Mouse (Mus musculus): ENCODE measurements at regions not wholly inside any gene's neighbourhood (a gene's known extent, or its start where the extent isn't known, plus 50 kb on each side); places are given as distances from the start of the nearest gene placed in this dataset.
"Not testable (repeated sequence)": the region's sequence is repeated elsewhere in the genome, so short reads cannot be mapped to it uniquely, and the experiment has no call there.

DNA sequence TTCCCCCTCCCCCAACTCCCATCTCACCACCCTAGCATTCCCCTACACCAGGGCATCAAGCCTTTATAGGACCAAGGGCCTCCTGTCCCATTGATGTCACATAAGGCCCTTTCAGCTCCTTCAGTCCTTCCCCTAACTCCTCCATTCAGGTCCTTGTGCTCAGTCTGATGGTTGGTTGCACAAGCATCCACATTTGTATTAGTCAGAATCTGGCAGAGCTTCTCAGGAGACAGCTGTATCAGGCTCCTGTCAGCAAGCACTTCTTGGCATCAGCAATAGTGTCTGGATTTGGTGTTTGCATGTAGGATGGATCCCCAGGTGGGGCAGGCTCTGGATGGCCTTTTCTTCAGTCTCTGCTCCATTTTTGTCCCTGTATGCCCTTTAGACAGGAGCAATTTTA is 237.4 kb upstream of the Slc39a10 start:
- not testable (repeated sequence) for H3K27me3 ChIP-seq (ENCODE audit: control insufficient read depth, insufficient read depth, low read length); H3K4me1 ChIP-seq (ENCODE audit: control insufficient read depth, insufficient read depth, low read length); H3K4me2 ChIP-seq (ENCODE audit: low read depth, low read length); H3K36me3 ChIP-seq (ENCODE audit: control insufficient read depth, insufficient read depth); H3K9ac ChIP-seq (ENCODE audit: low read length); ATAC-seq (replicated peaks; ENCODE audit: extremely low read depth, insufficient read depth, low FRiP score); H3K9me3 ChIP-seq (replicated peaks; ENCODE audit: control insufficient read depth, low read length); H3K4me3 ChIP-seq (ENCODE audit: low read length); H3K27ac ChIP-seq (ENCODE audit: low read length)

DNA sequence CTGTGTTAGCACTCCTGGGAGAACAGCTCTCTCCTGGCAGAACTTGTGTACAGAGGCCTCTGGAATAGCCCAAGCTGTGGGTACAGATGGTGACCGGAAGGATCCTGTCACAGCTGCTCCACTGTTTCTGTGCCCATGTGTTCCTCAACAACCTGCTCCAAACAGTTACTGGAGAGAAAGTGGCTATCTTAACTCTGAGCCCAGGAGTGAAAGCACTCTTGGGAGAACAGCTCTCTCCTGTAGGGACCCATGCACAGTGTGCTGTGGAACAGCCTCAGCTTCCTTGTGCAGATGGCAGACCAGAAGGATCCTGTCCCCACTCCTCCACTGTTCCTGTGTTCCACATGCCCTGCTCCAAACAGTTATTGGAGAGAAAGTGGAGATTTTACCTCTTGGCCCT is 227.0 kb upstream of the Slc39a10 start:
- WGBS = 74% methylated on average over 1 of the region's 1 CpGs
- ATAC-seq (replicated peaks; ENCODE audit: extremely low read depth, insufficient read depth, low FRiP score) = no peak
- no peaks in the 10 kb centered on the region for H3K4me1 ChIP-seq (ENCODE audit: control insufficient read depth, insufficient read depth, low read length)

DNA sequence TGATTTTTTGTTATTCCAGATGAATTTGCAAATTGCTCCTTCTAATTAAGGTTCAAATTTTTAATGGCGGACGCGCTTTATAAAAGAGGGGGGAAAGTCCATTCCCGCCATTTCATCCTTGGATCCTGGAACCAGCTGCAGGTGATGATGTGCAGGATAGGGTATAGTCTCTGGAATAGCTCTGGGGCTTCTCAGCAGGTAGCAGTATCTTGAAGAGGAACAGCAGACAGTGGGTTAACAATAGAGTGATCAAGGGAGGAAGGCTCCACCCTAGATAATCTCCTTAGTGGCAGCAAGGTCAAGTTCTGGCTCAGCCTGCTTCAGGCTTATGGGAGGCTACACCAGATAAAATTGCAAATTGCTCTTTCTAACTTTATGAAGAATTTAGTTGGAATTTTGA is 224.0 kb upstream of the Slc39a10 start:
- 93% methylated on average over 4 of the region's 4 CpGs for WGBS
- not testable (repeated sequence) for H3K27ac ChIP-seq (ENCODE audit: low read length); ATAC-seq (replicated peaks; ENCODE audit: extremely low read depth, insufficient read depth, low FRiP score)

More for the DNA sequence above, 227.0 kb upstream of the Slc39a10 start:
- Histone ChIP-seq H3K9me3 (replicated peaks; ENCODE audit: control insufficient read depth, low read length) (no peaks in the 10 kb centered on the region), H3K27me3 (ENCODE audit: control insufficient read depth, insufficient read depth, low read length) (no peaks in the 10 kb centered on the region), H3K9ac (ENCODE audit: low read length) (no peak overlapping the region), H3K27ac (ENCODE audit: low read length) (no peak overlapping the region), H3K36me3 (ENCODE audit: control insufficient read depth, insufficient read depth) (no peaks in the 10 kb centered on the region), H3K4me2 (ENCODE audit: low read depth, low read length) (no peak overlapping the region), H3K4me3 (ENCODE audit: low read length) (no peak overlapping the region)

DNA sequence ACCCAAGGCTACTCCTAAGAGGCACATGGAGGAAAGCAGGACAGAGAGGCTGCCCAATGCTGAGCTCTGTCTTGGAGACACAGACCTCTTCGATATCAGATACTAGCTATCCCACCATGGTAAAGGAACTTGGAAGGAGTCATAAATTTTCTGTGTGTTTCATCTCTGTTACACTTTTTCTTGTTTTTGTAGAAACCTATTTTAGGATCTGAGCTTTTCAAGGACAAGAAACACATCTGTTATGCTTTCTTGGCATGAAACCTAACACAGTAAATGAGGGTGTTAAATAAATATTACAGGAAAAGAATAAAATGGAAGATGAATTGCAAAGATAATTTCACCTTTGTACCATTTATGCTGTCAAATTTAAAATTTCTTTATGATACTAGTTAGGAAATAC is 219.8 kb upstream of the Slc39a10 start:
- H3K36me3 ChIP-seq (ENCODE audit: control insufficient read depth, insufficient read depth) = no peaks in the 10 kb centered on the region
- no peaks in the 10 kb centered on the region for H3K9me3 ChIP-seq (replicated peaks; ENCODE audit: control insufficient read depth, low read length)
- 65% methylated on average over 1 of the region's 1 CpGs for WGBS
- no peak overlapping the region for H3K4me2 ChIP-seq (ENCODE audit: low read depth, low read length)
- H3K9ac ChIP-seq (ENCODE audit: low read length) = no peak overlapping the region
- H3K4me1 ChIP-seq (ENCODE audit: control insufficient read depth, insufficient read depth, low read length) = no peaks in the 10 kb centered on the region
- H3K27ac ChIP-seq (ENCODE audit: low read length) = no peak overlapping the region
- H3K27me3 ChIP-seq (ENCODE audit: control insufficient read depth, insufficient read depth, low read length) = no peaks in the 10 kb centered on the region
- no peak for ATAC-seq (replicated peaks; ENCODE audit: extremely low read depth, insufficient read depth, low FRiP score)
- no peak overlapping the region for H3K4me3 ChIP-seq (ENCODE audit: low read length)

More for the DNA sequence above, 224.0 kb upstream of the Slc39a10 start:
- H3K4me1 ChIP-seq (ENCODE audit: control insufficient read depth, insufficient read depth, low read length); H3K9ac ChIP-seq (ENCODE audit: low read length); H3K27me3 ChIP-seq (ENCODE audit: control insufficient read depth, insufficient read depth, low read length); H3K9me3 ChIP-seq (replicated peaks; ENCODE audit: control insufficient read depth, low read length); H3K4me2 ChIP-seq (ENCODE audit: low read depth, low read length); H3K4me3 ChIP-seq (ENCODE audit: low read length); H3K36me3 ChIP-seq (ENCODE audit: control insufficient read depth, insufficient read depth): not testable (repeated sequence)

DNA sequence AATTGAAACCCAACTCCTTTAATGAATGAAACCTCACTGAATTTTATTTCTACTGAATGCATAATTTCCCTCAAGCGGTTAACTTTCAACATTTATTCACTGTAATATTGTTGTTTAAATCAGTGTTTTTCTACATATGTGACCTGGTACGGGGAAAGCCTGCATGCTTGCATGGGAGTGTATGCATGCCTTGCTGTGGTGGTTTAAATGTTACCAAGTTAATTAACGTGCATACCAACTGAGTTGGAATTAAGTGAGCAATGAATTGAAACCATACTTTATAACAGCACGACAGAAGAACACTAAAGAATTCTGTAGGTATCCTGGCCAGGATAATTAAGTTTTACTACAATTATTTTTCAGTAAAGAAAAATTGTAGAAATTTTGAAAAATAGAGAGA is 211.4 kb upstream of the Slc39a10 start:
- Histone ChIP-seq H3K4me2 (ENCODE audit: low read depth, low read length) (no peak overlapping the region), H3K27ac (ENCODE audit: low read length) (no peak overlapping the region), H3K27me3 (ENCODE audit: control insufficient read depth, insufficient read depth, low read length) (no peaks in the 10 kb centered on the region), H3K4me1 (ENCODE audit: control insufficient read depth, insufficient read depth, low read length) (no peaks in the 10 kb centered on the region), H3K4me3 (ENCODE audit: low read length) (no peak overlapping the region), H3K9me3 (replicated peaks; ENCODE audit: control insufficient read depth, low read length) (no peaks in the 10 kb centered on the region), H3K9ac (ENCODE audit: low read length) (no peak overlapping the region), H3K36me3 (ENCODE audit: control insufficient read depth, insufficient read depth) (no peaks in the 10 kb centered on the region)
- ATAC-seq (replicated peaks; ENCODE audit: extremely low read depth, insufficient read depth, low FRiP score) = no peak
- 83% methylated on average over 4 of the region's 4 CpGs for WGBS

DNA sequence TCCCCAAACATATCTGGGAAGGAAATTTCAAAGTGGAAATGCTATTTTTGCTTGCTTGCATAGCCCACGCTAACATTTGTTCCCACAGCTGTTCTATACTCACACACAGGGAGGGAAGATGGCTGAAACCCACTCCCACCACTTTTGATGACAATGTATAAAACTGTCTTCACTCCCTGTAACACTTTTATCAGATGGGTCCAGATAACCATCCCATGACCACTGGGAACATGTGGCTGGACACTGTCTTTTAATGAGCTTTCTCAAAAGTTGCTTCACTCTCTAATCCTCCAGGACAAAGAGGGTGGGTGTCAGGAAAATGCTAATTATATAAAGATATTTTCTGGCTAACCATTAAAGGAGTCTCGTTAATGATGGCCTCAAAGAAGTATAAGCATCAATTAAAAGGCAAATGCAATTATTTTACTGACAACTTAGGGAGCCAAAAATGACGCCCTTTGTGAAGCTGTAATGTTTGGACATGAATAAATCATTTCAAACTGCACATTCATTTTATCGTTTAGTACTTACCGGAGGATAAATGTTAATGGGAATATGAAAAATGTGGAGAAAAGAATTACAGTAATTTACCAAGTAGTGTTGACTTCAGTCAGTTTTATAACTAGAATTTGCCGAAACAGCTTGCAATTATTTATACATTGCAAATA is 210.8 kb upstream of the Slc39a10 start:
- H3K27ac ChIP-seq (ENCODE audit: low read length) = no peak overlapping the region
- no peaks in the 10 kb centered on the region for H3K36me3 ChIP-seq (ENCODE audit: control insufficient read depth, insufficient read depth)
- no peak overlapping the region for H3K9ac ChIP-seq (ENCODE audit: low read length)
- no peaks in the 10 kb centered on the region for H3K9me3 ChIP-seq (replicated peaks; ENCODE audit: control insufficient read depth, low read length)
- H3K4me2 ChIP-seq (ENCODE audit: low read depth, low read length) = no peak overlapping the region
- no peaks in the 10 kb centered on the region for H3K4me1 ChIP-seq (ENCODE audit: control insufficient read depth, insufficient read depth, low read length)
- H3K4me3 ChIP-seq (ENCODE audit: low read length) = no peak overlapping the region
- ATAC-seq (replicated peaks; ENCODE audit: extremely low read depth, insufficient read depth, low FRiP score) = no peak
- H3K27me3 ChIP-seq (ENCODE audit: control insufficient read depth, insufficient read depth, low read length) = no peaks in the 10 kb centered on the region
- WGBS = 82% methylated on average over 6 of the region's 6 CpGs

DNA sequence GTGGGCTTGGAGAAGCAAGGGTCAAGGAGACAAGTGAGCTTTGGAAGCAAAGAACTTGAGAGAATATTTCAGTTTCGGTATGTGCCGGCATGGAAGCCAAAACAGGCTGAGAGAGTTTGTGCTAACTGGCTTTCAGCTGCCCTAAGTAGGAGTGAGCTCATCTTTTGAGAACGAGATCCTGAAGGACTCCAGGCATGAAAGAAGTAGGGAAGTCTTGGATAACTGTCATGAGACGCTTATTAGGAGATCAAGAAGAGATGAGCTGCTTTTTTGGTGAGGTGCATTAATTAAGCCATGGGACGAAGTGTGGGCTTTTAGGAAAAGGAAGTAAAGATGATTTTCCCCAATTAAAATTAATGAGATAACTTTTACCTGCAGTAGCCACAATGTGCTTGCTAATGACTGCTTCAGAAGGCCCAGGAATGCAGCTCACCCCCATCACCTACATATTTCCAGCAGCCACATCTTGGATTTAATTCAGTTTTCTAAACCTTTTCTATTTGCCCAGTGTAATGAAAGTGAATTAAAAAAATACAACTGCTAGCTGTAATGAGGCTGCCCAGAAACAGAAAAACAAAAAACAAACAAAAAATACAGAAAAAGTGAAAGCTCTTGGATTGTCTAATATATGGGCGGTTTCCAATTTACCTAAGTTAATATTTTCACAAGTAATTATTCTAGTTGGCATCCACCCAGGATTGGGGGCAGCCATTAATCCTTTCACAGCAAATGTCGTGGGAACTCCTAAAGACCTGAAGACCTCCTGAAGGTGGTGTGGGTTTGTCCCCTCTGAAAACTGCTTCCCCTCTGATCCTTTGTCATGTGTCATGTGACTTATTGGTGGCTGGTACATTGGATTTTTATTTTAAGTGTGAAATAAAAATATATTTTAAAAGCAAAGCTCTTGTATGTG is 204.7 kb upstream of the Slc39a10 start:
- Histone ChIP-seq H3K9me3 (replicated peaks; ENCODE audit: control insufficient read depth, low read length) (no peaks in the 10 kb centered on the region), H3K4me2 (ENCODE audit: low read depth, low read length) (no peak overlapping the region), H3K4me1 (ENCODE audit: control insufficient read depth, insufficient read depth, low read length) (no peaks in the 10 kb centered on the region), H3K36me3 (ENCODE audit: control insufficient read depth, insufficient read depth) (no peaks in the 10 kb centered on the region), H3K4me3 (ENCODE audit: low read length) (no peak overlapping the region), H3K27me3 (ENCODE audit: control insufficient read depth, insufficient read depth, low read length) (no peaks in the 10 kb centered on the region), H3K9ac (ENCODE audit: low read length) (no peak overlapping the region), H3K27ac (ENCODE audit: low read length) (no peak overlapping the region)
- 71% methylated on average over 7 of the region's 7 CpGs for WGBS
- ATAC-seq (replicated peaks; ENCODE audit: extremely low read depth, insufficient read depth, low FRiP score) = no peak

DNA sequence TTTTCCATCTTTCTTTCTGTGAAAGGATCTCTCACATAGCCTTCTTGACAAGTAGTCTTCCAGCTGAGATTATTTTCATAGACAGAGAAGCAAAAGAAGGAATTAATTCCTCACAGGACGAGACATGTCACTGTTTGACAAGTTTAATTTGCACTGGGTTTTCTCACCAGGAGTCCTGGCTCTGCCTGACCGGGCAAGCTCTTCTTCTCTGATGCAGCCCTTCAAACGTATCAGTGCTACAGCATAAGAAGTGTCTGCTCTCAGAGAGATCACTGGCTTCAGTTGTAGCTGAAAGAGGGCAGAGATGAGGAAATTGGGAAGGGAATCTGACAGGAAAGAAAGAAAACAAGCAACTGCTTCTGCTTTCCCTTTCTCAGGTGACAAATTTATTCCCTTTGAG is 201.8 kb upstream of the Slc39a10 start:
- no peak overlapping the region for H3K27ac ChIP-seq (ENCODE audit: low read length)
- ATAC-seq (replicated peaks; ENCODE audit: extremely low read depth, insufficient read depth, low FRiP score) = no peak
- no peaks in the 10 kb centered on the region for H3K36me3 ChIP-seq (ENCODE audit: control insufficient read depth, insufficient read depth)
- 31% methylated on average over 3 of the region's 3 CpGs for WGBS
- no peaks in the 10 kb centered on the region for H3K4me1 ChIP-seq (ENCODE audit: control insufficient read depth, insufficient read depth, low read length)
- no peaks in the 10 kb centered on the region for H3K9me3 ChIP-seq (replicated peaks; ENCODE audit: control insufficient read depth, low read length)
- no peak overlapping the region for H3K4me2 ChIP-seq (ENCODE audit: low read depth, low read length)
- H3K27me3 ChIP-seq (ENCODE audit: control insufficient read depth, insufficient read depth, low read length) = no peaks in the 10 kb centered on the region
- H3K9ac ChIP-seq (ENCODE audit: low read length) = no peak overlapping the region
- H3K4me3 ChIP-seq (ENCODE audit: low read length) = no peak overlapping the region

DNA sequence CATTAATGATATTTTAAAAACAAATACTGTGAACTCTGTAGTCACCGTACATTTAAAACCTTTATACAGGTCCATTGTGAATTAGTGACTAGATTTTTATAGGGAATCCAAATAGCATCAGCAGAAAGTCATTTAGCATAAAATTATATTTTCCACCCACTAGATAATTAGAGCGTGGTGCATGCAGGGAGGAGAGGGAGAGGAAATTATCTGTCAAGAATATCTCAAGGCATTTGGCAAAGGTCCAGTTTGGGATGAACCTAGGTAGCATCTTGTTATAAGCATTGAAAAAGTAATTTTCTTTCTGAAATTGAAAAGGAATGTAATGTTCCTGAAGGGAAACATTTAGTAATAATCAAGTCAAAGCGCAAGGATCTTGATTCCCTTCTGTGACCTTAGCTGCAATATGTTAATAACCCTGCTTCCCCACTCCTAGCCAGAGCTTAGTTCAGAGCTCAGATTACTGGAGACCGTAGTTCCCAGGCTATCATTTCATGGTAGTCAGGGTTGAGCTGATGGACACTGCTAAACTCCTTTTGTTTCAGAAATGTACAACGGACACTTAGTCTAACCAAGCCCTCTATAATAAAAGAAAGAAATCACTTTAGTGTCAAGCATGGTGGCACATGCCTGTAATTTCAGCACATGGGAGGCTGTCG is 200.8 kb upstream of the Slc39a10 start:
- Histone ChIP-seq H3K4me1 (ENCODE audit: control insufficient read depth, insufficient read depth, low read length) (no peaks in the 10 kb centered on the region), H3K36me3 (ENCODE audit: control insufficient read depth, insufficient read depth) (no peaks in the 10 kb centered on the region), H3K4me3 (ENCODE audit: low read length) (no peak overlapping the region), H3K27me3 (ENCODE audit: control insufficient read depth, insufficient read depth, low read length) (no peaks in the 10 kb centered on the region), H3K9ac (ENCODE audit: low read length) (no peak overlapping the region), H3K27ac (ENCODE audit: low read length) (no peak overlapping the region), H3K4me2 (ENCODE audit: low read depth, low read length) (no peak overlapping the region), H3K9me3 (replicated peaks; ENCODE audit: control insufficient read depth, low read length) (no peaks in the 10 kb centered on the region)
- ATAC-seq (replicated peaks; ENCODE audit: extremely low read depth, insufficient read depth, low FRiP score) = no peak
- 64% methylated on average over 6 of the region's 6 CpGs for WGBS

Measured in heart, embryonic 16.5 days (tissue).